Mouse (Mus musculus): ENCODE measurements around the gene Cym.
A peak's percentile ranks its signal among the peaks of the same experiment; 100 is the strongest.

Gene Cym

DNA sequence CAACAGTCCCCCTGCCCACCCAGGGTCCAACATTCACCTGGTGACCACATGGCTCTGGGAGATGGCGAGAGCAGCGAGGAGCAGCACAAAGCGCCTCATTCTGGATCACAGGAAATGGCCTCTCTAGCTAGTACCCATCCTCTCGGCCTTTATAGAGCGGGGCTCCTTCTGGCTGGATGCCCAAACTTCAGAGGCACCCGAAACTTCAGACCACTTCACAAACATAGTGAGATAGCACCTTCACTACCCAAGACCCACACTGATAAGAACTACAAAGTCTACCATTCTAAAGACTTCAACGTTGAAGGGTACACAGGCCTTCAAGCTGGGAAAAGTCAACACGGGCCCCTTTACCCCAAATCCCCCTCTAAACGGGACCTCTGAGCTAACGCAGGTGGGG lies at the start of gene Cym:
TSS of gene Cym (minus strand) at position 125 of the 400 bp plus-strand sequence.
- DNase-seq = no peak

- DNase-seq = no peak
These were observed 45.3 kb upstream of the Cym start for GRCm38 (mm10) chr3:107266814-107267345.

- DNase-seq = peak in 1 of 2 experiments; percentile 10
These were observed 40.3 kb upstream of the Cym start for GRCm38 (mm10) chr3:107261851-107262165.

- DNase-seq = no peak
These were observed 39.7 kb upstream of the Cym start for GRCm38 (mm10) chr3:107260956-107261850.

GRCm38 (mm10) chr3:107257924-107258323 lies 36.4 kb upstream of the Cym start:
- no peak for DNase-seq

DNA sequence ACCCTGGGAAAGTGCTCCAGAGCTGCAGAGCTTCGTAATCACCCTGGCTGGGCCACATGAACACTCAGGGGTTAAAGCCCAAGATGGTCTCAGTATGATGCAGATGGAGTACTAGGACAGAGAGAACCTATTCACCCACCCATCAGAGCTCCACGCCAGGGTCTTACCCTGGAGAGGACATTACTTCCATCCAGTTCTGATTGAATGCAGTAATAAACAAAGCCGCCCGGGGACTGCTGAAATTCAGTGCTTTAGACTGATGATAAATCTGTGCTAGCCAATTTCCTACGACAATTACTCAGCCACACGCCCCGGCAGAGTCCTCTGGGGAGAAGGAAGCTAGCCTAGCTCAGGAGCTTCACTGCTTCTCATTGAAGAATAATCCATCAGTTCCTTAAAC lies 35.2 kb upstream of the Cym start:
- no peak for DNase-seq

- no peak for DNase-seq
These were observed 34.5 kb upstream of the Cym start for GRCm38 (mm10) chr3:107255992-107256391.

DNA sequence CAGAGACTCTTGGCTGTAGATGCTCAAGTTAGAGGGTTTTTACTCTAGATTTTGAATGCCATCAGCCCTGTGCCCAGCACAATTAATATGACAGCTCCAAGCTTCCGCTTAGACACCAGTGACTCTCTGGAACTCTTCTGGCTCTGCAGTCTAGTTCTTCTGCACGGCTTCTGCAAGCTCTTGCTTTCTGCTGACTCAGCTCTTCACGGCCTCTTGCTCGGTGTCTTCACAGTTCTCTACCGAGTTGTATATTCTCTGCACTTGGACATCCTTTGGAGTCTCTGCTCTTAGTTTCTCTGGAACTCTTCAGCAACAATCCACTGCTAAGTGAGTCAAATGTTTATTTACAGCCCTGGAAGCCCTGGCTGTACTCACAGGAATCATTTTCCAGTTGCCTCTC lies 32.4 kb upstream of the Cym start:
- DNase-seq = no peak

GRCm38 (mm10) chr3:107252035-107252434 lies 30.5 kb upstream of the Cym start:
- no peak for DNase-seq

GRCm38 (mm10) chr3:107250320-107250719 lies 28.8 kb upstream of the Cym start:
- no peak for DNase-seq

DNA sequence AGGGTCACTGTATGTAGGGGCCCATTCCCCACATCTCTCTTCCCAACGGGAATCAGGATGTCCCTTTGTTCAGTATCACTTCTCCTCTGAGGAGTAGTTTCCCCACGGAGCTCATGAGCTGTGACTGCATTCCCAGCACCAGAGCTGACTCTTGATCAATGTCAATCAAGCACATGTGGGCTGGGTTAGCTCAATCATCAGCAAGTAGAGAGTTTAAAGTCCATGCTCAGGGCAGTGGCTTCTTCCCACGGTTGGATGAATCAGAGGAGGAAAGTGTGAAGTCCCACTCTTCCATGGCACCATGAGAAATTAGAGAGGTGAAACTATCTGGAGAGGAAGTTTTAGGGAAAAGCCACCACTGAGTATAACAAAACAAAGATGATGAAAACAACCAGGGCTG lies 27.5 kb upstream of the Cym start:
- DNase-seq = no peak

GRCm38 (mm10) chr3:107246876-107247275 lies 25.3 kb upstream of the Cym start:
- DNase-seq = no peak

DNA sequence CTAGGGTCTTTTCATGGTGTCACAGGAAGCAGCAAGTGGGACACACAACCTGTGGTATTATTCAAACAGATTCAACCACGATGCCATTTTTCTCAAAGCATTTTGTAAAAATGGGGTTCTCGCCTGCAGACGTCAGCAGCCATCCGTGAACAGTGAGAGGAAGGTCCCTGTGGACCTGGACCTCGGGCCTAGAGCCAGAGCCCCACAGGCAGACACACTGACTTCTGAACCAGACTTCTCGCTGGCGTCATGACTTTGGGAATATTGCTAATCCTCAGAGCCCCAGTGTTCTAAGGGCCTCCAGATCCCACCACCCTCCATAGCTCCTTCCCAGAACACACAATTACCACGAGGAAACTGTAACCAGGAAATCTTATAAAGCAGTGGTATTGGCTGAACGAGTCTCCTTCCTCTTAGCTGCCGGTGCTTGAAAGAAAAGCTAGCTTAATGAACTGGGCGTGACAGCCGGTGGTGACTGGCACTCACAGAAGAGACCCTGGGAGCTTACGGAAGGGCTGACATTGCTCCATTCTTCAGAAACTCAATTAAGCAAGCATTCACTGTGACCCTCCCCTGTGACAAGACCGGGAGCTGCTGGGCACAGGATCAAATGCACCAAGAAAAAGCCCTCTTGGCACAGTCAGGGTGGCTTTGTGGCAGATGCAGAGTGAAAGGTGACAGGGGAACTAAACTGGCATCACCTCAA lies 20.0 kb upstream of the Cym start:
- DNase-seq = no peak

DNA sequence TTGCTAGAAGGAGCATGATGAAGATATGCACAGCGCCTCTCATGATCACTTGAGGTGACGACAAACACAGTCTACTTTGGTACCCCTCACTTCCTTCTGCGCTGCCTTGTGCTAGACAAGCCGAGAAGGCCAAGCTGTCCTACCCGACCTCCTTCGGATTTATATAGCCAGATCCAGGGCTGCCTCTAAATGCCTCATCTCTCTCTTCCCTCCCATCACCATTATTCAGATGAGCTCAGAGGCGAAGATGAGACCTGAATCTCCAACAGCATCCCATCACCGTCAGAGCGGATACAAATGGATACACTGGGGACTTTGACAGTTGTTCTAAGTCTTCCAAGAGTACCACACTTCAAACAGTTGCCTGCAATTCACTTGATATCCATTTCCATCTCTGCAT lies 18.1 kb upstream of the Cym start, which contains the start of gene Prok1:
TSS of gene Prok1 (minus strand) at position 101 of the 400 bp plus-strand sequence.
- no peak for DNase-seq

DNA sequence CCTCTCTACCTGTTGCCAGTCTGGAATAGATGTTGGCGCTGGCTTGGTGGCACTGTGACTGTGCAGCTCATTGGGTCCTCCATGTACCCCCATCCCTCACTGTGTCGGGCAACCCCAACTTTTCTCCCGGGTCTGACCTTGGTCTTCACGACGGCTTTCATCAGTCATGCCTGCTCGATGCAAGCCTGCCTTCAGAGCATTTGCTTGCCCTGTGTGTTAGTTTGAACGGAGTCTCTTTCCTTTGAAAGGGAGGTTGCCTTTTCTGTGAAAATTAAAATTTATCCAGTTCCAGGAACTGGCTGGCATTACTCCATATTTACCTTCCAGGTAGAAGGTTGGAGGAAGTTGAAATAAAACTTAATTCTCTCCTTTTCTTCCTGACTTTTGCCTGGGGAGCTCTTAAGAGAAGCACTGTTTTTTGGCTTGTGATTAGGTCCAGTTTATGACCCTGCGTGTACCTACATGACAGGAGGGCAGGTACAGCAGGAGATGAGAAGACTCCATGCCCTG lies 17.0 kb upstream of the Cym start:
- DNase-seq = no peak

DNA sequence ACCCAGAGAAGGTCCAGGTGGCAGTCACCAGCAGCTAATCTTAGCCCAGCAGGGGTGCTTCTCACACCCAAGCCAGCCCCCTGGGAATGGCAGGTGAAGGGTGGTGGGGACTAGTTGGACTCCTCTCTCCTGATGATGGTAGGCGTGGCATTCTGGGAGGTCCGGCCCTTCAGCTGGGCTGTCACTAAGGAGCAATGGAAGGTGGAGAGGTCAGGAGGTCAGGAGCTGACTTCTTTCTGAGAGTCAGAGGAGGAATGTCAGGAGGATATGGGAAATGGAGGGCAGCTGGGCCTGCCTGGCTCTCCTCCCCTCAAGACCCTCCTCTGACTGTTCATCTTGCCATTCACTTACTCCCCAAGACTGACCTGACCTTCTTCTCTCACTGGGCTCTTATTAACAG lies 16.5 kb upstream of the Cym start:
- no peak for DNase-seq

DNA sequence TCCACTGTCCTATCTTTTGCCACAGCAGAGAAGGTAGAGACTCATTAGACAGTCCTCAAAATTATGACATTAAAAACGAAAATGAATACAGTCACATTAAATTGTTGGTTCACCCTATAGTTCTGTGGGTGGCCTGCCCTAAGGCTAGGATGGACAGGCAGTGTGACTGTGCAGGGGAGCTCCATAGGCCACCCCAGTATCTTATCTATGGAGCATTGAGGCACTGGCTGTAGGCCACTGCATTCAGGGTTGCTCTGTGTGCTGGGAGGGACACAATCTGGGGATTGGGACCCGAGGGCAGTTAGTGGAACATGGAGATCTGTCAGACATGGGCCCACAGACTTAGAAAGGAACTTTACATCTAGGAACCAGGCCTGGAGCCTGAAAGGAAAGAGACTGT lies 12.4 kb upstream of the Cym start:
- DNase-seq = no peak

DNA sequence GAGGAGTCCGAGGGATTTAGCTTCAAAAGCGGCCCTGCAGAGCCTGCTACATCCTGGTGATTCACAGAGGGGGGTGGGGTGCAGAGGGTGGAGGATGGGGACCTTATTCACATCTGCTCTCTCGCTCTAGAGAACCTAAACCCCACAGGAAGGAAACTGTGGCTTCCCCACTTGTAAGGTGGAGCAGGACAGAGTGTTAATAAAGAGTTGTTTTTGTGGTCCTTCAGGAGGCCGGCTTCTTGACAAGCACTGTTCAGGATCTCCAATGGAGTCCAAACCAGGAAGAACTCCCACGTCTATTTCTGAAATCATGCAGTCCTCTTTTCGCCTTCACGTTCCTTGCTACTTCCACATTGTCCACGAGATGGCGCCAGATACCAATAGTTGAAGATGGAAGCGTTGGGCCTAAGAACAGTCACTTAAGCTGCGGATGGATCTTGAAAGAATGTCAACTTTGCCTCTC lies 11.8 kb upstream of the Cym start:
- peak; percentile 42 to 74 for DNase-seq

- DNase-seq = no peak
These were observed 9.7 kb upstream of the Cym start for GRCm38 (mm10) chr3:107231202-107231601.

GRCm38 (mm10) chr3:107230527-107230926 lies 9.0 kb upstream of the Cym start, which contains the start of gene A630076J17Rik:
Gene A630076J17Rik, plus strand, starts transcription at chr3:107230614.
- no peak for DNase-seq

GRCm38 (mm10) chr3:107229822-107230221 lies 8.3 kb upstream of the Cym start:
- no peak for DNase-seq

- DNase-seq = no peak
These were observed 7.7 kb upstream of the Cym start for GRCm38 (mm10) chr3:107229221-107229620.

DNA sequence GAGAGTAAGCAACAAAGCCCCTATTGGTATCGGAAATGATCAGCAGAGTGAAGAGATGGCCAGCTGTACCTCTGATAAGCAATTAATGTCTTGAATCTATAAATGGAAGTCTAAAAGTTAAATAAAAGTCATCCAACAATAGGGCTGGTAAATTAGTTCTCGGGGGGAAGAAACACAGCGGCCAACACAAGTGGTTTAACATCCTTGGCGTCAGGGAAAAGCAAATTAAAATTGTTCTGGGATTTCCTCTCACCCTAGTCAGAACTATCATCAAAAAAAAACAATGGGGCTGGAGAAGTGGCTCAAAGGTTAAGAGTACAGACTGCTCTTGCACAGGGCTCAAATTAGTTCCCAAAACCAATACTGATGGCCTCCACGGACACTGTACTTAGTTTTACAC lies 4.3 kb upstream of the Cym start:
- DNase-seq = no peak

GRCm38 (mm10) chr3:107223230-107223629 lies 1.7 kb upstream of the Cym start:
- no peak for DNase-seq

All from spleen, adult 18-20 months (tissue).